Mouse (Mus musculus) intestine, embryonic 14.5 days (tissue): Measurements from ENCODE around the gene Cfb. TPM values are rescaled to one million over a fixed set of nuclear protein-coding genes. Genes with fewer than 3 reads are reported as not detected.

Experiments used
- ATAC-seq: fragments of 200-750 bp; cut with Nextera tagmentation; replicated peaks from 2 replicates; pipeline ENCODE4 v1.8.0; 2017; ENCODE audit warnings: low read depth, moderate number of reproducible peaks, moderate TSS enrichment, moderate library complexity; ENCODE audit not compliant: low FRiP score, low TSS enrichment
- DNase-seq: peaks from one replicate; pipeline ENCODE4 v3.0.0-alpha.2; 2018; ENCODE audit warnings: low spot score
- H3K27ac ChIP-seq: fragments of 300-500 bp; sonication (generic); 2 replicates; pipeline ENCODE4 v1.5.1; 2014; ENCODE audit warnings: low read depth, mild to moderate bottlenecking, control low read depth
- H3K27me3 ChIP-seq: fragments of 300-500 bp; sonication (generic); replicated peaks from 2 replicates; pipeline ENCODE4 v1.6.1; 2014; ENCODE audit warnings: low read length, control low read depth; ENCODE audit not compliant: control insufficient read depth, insufficient read depth
- H3K36me3 ChIP-seq: fragments of 300-500 bp; sonication (generic); 2 replicates; pipeline ENCODE4 v1.6.1; 2014; ENCODE audit warnings: low read length, control low read depth; ENCODE audit not compliant: control insufficient read depth, insufficient read depth
- H3K4me1 ChIP-seq: fragments of 300-500 bp; sonication (generic); replicated peaks from 2 replicates; pipeline ENCODE4 v1.6.1; 2014; ENCODE audit warnings: low read length, control low read depth, mixed read lengths; ENCODE audit not compliant: control insufficient read depth, insufficient read depth
- H3K4me2 ChIP-seq: fragments of 300-500 bp; sonication (generic); 2 replicates; pipeline ENCODE4 v1.6.1; 2014; ENCODE audit warnings: low read length
- H3K4me3 ChIP-seq: fragments of 300-500 bp; sonication (generic); 2 replicates; pipeline ENCODE4 v1.5.1; 2014; ENCODE audit warnings: low read depth, low read length, control low read depth, mixed read lengths
- H3K9ac ChIP-seq: fragments of 300-500 bp; sonication (generic); 2 replicates; pipeline ENCODE4 v1.6.1; 2014; ENCODE audit warnings: mild to moderate bottlenecking, low read length
- H3K9me3 ChIP-seq: fragments of 300-500 bp; sonication (generic); 2 replicates; pipeline ENCODE4 v1.6.1; 2016; ENCODE audit warnings: low read length, control low read depth; ENCODE audit not compliant: control insufficient read depth
- WGBS: fragments of 180-500 bp; shearing (Covaris S2); extraction: QIAGEN DNeasy Blood & Tissue Kit; methylation state at CpG from one replicate; pipeline ENCODE4 v1.1.7; 2014; 5-methylcytosine and 5-hydroxymethylcytosine counted together
- polyA plus RNA-seq: library from polyadenylated mRNA; unstranded; fragments of >200 nt; fragmentation: Nextera tagmentation; extraction: Ambion mirVana; gene quantifications from 2 replicates; pipeline ENCODE4 v1.2.1, GENCODE M21; 2014

The Cfb gene
- polyA plus RNA-seq, 1 experiment from 2014 or later, result 19.4 TPM

DNA sequence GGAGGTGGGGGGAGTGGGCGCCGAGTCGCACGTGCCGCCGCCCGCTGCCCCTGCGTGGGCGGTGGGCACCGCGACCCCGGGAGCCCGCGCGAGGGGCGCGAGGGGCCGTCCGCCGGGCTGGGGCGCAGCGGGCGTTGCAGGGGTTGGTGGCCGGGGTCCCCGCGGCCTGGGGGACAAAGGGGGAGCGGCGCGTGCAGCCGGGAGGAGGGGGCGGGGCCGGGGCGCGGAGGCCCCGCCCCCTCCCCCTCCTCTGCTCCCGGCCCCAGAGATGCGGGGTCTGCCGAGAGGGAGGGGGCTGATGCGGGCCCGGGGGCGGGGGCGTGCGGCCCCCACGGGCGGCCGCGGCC is 36.4 kb upstream of the Cfb start:
- ATAC-seq (peak; percentile 5; the same call in 1 of the 2 replicates), DNase-seq (no peak)
- Histone ChIP-seq H3K4me2 (peak overlapping the region; percentile 83), H3K36me3 (peaks cover 29% of the 10 kb centered on the region), H3K4me3 (peak overlapping the region; percentile 95), H3K27ac (peak overlapping the region; percentile 93), H3K9ac (peak overlapping the region; percentile 92), H3K9me3 (no peaks in the 10 kb centered on the region), H3K4me1 (peaks cover 16% of the 10 kb centered on the region), H3K27me3 (no peaks in the 10 kb centered on the region)
- 0% methylated on average over 8 of the region's 47 CpGs for WGBS

DNA sequence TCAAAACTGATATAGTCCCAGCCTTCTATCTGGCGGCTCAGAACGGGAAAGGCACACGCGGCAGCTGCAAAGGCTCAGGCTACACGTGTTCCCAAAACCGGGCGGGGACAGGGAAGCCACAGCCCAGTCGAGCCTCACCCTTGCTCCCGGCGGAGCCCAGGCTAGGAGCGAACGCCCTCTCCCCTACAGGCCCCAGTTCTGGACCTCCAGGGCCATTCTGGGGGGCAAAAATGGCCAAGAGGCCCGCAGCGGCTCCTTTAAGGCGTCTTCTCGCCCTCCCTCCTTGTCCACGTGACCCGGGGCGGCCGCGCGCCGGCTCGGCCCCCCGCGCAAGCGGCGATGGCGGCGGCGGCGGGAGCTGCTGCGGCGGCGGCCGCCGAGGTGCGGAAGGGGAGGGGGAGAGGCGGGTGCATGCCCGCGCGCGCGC is 35.9 kb upstream of the Cfb start, which contains the start of the genes C2 and Ehmt2:
Gene C2, minus strand, starts transcription at position 106 of the 427 bp plus-strand sequence.
Gene Ehmt2, plus strand, starts transcription at position 310 of the 427 bp plus-strand sequence.
- Histone ChIP-seq H3K4me3 (peak within 1 kb of the TSS; percentile 95), H3K4me2 (peak within 1 kb of the TSS; percentile 83), H3K27ac (peak within 1 kb of the TSS; percentile 93), H3K9me3 (no peaks in the 10 kb centered on the region), H3K4me1 (peaks cover 20% of the 10 kb centered on the region), H3K9ac (peak within 1 kb of the TSS; percentile 92), H3K27me3 (no peaks in the 10 kb centered on the region), H3K36me3 (peaks cover 24% of the 10 kb centered on the region)
- under 1% methylated on average over 32 of the region's 44 CpGs for WGBS
- peak; percentile 93 for DNase-seq
- peak; percentile 54 for ATAC-seq

DNA sequence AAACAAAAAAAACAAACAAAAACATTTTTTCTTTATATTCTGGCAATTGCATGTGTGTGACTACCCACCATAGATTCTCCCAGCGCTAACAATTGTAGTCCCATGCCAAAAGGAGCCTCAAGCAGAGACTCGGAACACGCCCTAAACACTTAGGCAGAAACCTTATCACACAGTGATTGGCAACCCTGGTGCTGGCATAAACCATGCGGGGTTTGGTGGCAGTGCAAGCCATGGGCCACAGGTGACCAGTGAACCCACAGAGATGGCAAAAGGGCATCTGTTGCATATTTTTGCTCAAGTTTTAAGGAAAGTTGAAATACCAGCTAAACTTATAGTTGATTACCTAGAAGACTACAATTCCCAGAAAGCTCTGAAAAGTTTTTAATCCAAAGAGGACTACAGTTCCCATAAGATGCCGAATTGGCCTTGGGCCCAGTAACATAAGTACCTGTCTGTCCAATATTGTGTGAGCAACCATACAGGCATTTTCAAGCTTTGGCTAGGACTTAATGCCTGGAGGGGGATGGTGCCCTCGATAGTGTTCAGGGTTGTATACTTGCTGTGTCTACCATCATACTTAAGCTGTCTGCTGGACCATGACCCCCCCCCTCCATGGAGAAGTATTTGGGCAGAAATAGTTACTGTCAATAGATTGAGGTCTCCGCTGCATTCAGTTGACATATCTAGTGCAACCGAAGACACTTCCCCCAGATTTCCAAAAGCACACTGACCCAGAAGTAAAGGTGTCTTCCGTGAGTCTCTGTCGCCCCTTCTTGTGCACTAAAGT is 35.2 kb upstream of the Cfb start:
- WGBS, result 13% methylated on average over 10 of the region's 10 CpGs
- no peaks in the 10 kb centered on the region for H3K9me3 ChIP-seq
- H3K4me1 ChIP-seq, result peaks cover 20% of the 10 kb centered on the region
- peak overlapping the region; percentile 83 for H3K4me2 ChIP-seq
- peak overlapping the region; percentile 93 for H3K27ac ChIP-seq
- peak; percentile 77 for DNase-seq
- no peaks in the 10 kb centered on the region for H3K27me3 ChIP-seq
- H3K9ac ChIP-seq, result peak overlapping the region; percentile 92
- peaks cover 18% of the 10 kb centered on the region for H3K36me3 ChIP-seq
- ATAC-seq, result no peak
- H3K4me3 ChIP-seq, result peak overlapping the region; percentile 95

DNA sequence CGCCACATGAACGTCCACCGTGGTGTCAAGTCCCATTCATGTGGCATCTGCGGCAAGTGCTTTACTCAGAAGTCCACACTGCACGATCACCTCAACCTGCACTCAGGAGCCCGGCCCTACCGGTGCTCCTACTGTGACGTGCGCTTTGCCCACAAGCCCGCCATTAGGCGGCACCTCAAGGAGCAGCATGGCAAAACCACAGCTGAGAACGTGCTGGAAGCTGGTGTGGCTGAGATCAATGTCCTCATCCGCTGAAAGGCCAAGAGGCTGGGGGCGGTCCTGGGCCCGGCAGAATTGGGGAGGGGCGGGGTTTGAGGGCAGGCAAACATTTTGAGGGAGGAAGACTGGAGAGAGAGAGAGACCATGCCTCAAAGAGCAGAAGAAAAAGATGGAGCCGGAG is 34.0 kb upstream of the Cfb start:
- Histone ChIP-seq H3K27me3 (no peaks in the 10 kb centered on the region), H3K36me3 (peaks cover 8% of the 10 kb centered on the region), H3K9me3 (no peaks in the 10 kb centered on the region), H3K9ac (no peak overlapping the region), H3K4me3 (no peak overlapping the region), H3K4me1 (peaks cover 20% of the 10 kb centered on the region), H3K4me2 (no peak overlapping the region), H3K27ac (no peak overlapping the region)
- ATAC-seq, result no peak
- WGBS, result 83% methylated on average over 17 of the region's 17 CpGs
- no peak for DNase-seq

DNA sequence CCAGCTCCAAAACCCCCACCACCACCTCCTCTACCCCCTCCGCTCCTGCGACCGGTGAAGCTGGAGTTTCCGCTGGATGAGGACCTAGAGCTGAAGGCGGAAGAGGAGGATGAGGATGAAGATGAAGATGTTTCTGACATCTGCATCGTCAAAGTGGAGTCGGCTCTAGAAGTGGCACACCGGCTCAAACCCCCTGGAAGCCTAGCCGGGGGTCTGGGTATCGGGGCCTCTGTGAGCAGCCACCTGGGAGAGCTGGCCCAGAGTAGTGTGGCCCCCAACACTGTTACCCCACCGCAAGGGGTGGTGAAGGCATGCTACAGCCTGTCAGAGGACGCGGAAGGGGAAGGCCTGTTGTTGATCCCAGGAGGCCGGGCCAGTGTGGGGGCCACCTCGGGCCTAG is 33.4 kb upstream of the Cfb start:
- no peaks in the 10 kb centered on the region for H3K9me3 ChIP-seq
- WGBS, result 92% methylated on average over 14 of the region's 15 CpGs
- H3K27me3 ChIP-seq, result no peaks in the 10 kb centered on the region
- H3K9ac ChIP-seq, result peak overlapping the region; percentile 88
- H3K27ac ChIP-seq, result peak overlapping the region; percentile 91; the same call in 1 of the 2 replicates
- peak overlapping the region; percentile 68 for H3K4me2 ChIP-seq
- DNase-seq (no peak), ATAC-seq (no peak)
- peaks cover 20% of the 10 kb centered on the region for H3K4me1 ChIP-seq
- H3K36me3 ChIP-seq, result 0 out of 2 replicates have a peak, but pooled peaks cover 4% of the 10 kb centered on the region
- peak overlapping the region; percentile 68; the same call in 1 of the 2 replicates for H3K4me3 ChIP-seq

DNA sequence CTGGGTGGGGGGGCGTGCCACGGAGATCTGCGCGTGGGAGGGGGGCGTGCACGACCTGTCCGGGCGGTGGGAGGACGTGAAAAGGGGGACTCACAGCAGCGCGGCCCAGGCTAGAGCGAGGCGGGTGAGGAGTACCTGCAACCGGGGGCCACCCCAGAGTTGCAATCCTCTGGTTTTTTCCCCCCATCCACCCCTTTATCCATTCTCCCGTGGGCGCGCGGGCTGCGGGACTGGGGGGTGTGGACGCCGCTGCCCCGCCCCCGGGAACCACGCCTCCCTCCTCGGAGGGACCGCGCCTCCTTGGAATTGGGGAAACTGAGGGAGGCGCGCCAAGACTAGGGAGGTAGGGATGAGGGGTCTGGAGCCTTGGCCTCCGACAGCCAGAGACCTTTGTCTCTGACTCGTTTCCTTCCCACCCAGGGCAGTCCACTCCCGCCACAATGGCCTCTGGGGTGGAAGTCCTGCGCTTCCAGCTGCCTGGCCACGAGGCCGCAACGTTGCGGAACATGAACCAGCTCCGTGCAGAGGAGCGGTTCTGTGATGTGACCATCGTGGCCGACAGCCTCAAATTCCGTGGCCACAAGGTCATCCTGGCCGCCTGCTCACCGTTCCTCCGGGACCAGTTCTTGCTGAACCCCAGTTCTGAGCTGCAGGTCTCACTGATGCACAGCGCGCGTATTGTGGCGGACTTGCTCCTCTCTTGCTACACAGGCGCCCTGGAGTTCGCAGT is 32.6 kb upstream of the Cfb start:
- Histone ChIP-seq H3K27ac (peak overlapping the region; percentile 91), H3K27me3 (no peaks in the 10 kb centered on the region), H3K4me3 (peak overlapping the region; percentile 68), H3K4me1 (peaks cover 14% of the 10 kb centered on the region), H3K9me3 (no peaks in the 10 kb centered on the region), H3K4me2 (peak overlapping the region; percentile 68), H3K36me3 (0 out of 2 replicates have a peak, but pooled peaks cover 4% of the 10 kb centered on the region), H3K9ac (peak overlapping the region; percentile 88)
- 9% methylated on average over 44 of the region's 51 CpGs for WGBS
- ATAC-seq, result peak; percentile 16; the same call in 1 of the 2 replicates
- peak; percentile 78 for DNase-seq

DNA sequence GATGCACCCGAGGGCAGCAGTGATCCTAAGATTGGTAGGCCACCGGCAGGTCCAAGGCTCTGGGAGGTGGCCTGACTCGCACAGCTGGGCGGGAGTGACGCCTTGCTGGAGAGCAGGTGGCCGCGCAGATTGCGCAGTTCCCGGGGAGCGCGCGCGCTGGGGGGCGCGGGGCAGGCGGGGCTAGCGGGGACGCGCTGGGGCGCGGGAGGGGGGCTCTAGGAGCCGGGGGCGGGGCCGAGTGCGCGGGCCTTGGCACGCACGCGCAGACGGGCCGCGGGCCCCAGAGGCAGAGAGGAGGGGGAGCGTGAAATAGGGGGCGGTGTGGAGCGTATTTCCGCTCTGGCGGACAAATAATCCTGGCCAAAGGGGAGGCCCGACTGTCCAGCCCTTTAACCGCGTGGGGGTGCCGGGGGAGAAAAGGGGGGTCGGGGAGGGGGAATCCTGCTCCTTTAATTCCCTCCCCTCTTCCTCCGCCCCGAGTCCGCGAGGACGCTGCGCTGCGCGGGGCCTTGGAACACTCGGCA is 31.8 kb upstream of the Cfb start:
- no peaks in the 10 kb centered on the region for H3K27me3 ChIP-seq
- H3K4me2 ChIP-seq, result peak overlapping the region; percentile 68
- no peaks in the 10 kb centered on the region for H3K9me3 ChIP-seq
- DNase-seq, result peak; percentile 96
- H3K36me3 ChIP-seq, result 0 out of 2 replicates have a peak, but pooled peaks cover 4% of the 10 kb centered on the region
- H3K4me3 ChIP-seq, result peak overlapping the region; percentile 68
- WGBS, result under 1% methylated on average over 45 of the region's 51 CpGs
- H3K4me1 ChIP-seq, result peaks cover 13% of the 10 kb centered on the region
- H3K27ac ChIP-seq, result peak overlapping the region; percentile 91
- ATAC-seq, result peak; percentile 85
- H3K9ac ChIP-seq, result peak overlapping the region; percentile 88

DNA sequence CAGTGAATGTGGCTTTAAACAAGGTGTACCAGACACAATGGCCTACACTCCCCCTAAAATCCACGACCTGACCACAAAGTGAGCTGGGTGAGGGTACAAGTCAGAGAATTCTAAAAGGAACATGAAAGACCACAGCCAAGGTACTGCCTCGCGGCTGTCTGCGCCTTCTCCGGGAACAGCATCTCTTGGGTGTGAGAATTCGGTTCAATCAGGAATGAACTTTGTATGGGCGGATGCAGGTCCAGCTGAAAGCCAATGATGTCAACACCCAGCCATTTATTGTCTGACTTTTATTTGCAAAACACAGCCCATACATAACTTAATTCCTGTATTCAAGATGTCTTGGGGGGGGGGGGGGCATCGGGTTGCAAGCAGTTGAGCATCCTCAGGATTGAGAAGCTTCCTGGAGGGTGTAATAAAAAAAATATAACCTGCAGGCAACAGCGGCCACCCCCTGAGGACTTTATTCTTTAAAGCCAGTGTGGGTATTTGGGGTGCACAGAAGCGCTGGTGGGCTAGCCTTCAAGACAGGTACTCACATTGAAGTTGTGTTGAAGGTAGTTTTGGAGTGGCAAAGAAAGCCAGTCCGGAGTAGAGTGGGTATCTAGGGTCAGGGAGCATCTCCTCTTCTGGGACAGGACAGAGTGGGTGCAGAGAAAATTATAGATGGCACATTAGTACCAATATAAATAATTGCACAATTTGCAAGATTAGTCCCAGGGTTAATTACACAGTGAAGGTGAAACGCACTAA is 30.9 kb upstream of the Cfb start:
- Histone ChIP-seq H3K27me3 (no peaks in the 10 kb centered on the region), H3K9me3 (no peaks in the 10 kb centered on the region), H3K4me2 (peak overlapping the region; percentile 68), H3K4me1 (peaks cover 13% of the 10 kb centered on the region), H3K27ac (peak overlapping the region; percentile 44; the same call in 1 of the 2 replicates), H3K9ac (peak overlapping the region; percentile 14; the same call in 1 of the 2 replicates), H3K4me3 (0 out of 2 replicates have a peak overlapping the region, but pooled peaks have one; percentile 68), H3K36me3 (0 out of 2 replicates have a peak, but pooled peaks cover 4% of the 10 kb centered on the region)
- ATAC-seq (no peak), DNase-seq (no peak)
- WGBS, result 75% methylated on average over 12 of the region's 12 CpGs
